Mouse (Mus musculus) gastrocnemius, adult 2 months (tissue): ENCODE results near the gene Myo16. TPM values are rescaled to one million over a fixed set of nuclear protein-coding genes. Genes with fewer than 3 reads are reported as not detected.

Experiments
- DNase-seq: peaks from one replicate; pipeline ENCODE4 v3.0.0; 2022
- H3K27ac ChIP-seq: fragments of 200-600 bp; 2 replicates; pipeline ENCODE4 v1.8.1; 2022; ENCODE audit warnings: mild to moderate bottlenecking
- H3K4me3 ChIP-seq: fragments of 200-600 bp; 2 replicates; pipeline ENCODE4 v1.8.1; 2022; ENCODE audit warnings: mild to moderate bottlenecking, moderate library complexity
- CTCF ChIP-seq: fragments of 200-600 bp; IDR thresholded peaks from 2 replicates; pipeline ENCODE4 v1.8.1; 2022; ENCODE audit warnings: antibody characterized with exemption, mild to moderate bottlenecking, moderate library complexity
- intact Hi-C: fragments of 180-260 bp; cut with DNase I; formaldehyde crosslinking; loops from one replicate; pipeline ENCODE4 v1.15.1; 2025
- total RNA-seq, 2 experiments: library from RNA; stranded (reverse); gene quantifications; 2 replicates each; pipeline ENCODE4 v1.2.3; 2021

The Myo16 gene
- total RNA-seq, 2 experiments from 2014 or later, result 0.08 to 0.36 TPM

DNA sequence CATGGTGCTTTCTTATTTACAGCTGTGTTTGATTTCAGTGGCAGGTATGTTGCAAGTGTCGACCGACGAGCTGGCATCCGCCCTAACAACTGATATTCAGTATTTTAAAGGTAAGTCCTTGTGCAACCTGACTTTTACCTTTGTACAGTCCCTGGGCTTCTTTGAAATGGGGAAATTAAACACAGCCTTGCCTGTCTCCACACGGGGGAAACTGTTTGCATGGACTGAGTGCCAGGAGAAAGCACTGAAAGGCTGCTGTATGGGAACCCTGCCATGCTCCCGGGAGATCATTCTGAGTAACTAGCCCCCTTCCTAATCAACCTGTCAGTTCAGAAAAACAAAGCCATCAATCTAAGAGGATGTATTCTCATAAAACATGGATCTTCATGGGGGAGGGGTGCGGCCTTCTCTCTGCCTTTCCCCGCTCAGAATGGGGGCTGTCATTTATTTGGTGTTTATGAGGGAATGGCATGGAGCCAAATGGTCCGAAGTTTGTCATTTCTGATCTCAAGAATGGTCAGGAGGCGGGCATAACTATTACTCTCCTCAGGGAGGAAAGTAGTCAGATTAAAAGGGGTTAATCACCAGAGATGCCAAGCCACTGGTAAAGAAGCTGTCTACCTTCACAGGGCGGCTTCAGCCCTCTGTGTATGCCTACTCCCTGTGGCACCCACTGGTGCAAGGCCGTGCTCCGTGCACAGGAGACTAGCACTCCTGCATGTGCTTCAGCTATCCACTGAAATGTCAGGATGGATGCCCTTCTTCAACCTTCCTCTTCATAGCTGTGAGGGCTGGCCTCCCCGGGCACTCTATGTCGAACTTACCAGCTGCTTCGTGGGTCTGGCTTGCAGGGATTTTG, 286.1 kb downstream of the Myo16 start:
- no peak overlapping the region for H3K4me3 ChIP-seq
- TF ChIP-seq CTCF, result no peak
- no peak overlapping the region for H3K27ac ChIP-seq
- intact Hi-C loops, result loop anchor here (2.0 to 5.0 kb wide), 5 partner anchors 132 to 775 kb away; no protein-coding TSS in a partner anchor
- no peak for DNase-seq

DNA sequence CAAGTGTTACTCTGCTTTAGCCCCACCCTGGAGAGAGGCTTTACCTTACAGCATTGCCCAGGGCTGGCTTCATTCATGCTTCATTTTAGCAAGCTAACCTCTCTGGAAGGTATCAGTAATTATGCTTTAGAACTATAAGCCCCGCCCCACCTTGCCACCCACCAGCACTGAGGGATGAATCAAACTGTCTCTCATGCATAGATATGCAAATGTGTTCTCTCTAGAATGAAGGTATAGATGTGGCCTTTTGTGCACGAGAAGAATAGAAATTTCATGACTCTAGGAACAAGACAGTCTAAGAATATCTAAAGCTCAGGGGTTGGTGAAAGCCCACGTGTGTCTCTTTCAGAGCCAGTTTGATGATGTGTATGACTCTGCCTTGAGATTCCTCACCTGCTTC, 288.9 kb downstream of the Myo16 start:
- intact Hi-C loops, result loop anchor here (5.0 kb wide), 1 partner anchor 130 kb away; no protein-coding TSS in a partner anchor
- no peak overlapping the region for H3K4me3 ChIP-seq
- no peak for DNase-seq
- no peak overlapping the region for H3K27ac ChIP-seq
- no peak for TF ChIP-seq CTCF

DNA sequence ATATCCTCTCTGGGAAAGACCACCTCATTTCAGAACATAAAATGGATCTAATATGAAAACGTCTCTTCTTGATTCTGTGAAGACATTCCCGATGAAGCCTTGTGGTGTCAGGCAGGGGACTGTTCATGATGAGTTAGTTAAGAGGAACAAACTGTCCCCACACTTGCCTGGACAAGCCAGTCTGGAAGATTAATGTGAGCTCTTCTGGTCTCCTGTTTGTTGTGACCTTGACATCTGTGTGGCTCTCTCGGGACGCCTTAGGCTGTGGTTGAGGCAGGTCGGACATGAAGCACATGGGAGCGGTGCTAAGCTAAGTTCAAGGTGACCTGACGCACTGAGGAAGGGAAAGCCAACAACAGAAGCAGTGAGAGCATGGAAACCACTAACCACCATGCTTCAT, 291.3 kb downstream of the Myo16 start:
- H3K4me3 ChIP-seq, result no peak overlapping the region
- intact Hi-C loops, result no loop called here
- TF ChIP-seq CTCF, result no peak
- H3K27ac ChIP-seq, result no peak overlapping the region
- DNase-seq, result no peak

DNA sequence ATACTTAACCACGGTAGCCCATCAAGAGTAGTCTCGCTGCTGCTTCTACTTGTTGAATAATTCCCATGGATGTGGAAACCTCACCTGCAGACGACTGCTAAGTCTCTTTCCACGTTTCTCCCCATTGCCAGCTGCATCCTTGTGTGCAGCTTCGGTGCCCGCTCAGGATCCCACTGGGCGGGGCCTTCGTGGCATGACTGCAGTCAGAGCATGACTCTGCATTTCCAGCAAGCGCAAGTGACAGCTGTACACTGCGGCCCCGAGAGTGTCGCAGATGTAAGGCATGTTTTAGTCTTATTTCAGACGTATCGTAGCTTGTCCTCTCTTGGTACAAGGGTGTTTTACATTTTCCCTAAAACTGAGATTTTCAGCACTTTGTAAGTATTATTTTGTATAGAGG, 294.8 kb downstream of the Myo16 start:
- peak; percentile 83 for DNase-seq
- intact Hi-C loops, result no loop called here
- TF ChIP-seq CTCF, result no peak
- Histone ChIP-seq H3K4me3 (peak overlapping the region; percentile 65), H3K27ac (peak overlapping the region; percentile 90)

DNA sequence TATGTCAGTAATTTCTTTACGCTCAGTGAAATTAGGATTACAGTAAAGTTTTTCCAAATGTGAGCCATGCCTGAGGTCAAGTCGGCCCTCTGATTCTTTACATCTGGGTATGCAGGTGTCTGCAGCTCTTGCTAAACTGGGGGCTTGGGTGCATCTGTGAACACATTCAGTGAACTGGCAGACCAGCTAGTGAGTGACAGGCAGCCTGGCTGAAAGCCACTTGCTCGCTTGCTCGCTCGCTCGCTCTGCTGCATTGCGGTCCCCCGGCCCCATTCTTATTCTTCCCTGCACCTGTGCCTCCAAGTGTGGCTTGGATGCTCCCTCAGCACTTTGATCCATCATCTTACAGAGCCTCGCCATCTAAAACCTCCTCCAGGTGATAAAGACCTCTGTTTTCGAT, 299.3 kb downstream of the Myo16 start:
- no peak overlapping the region for H3K27ac ChIP-seq
- intact Hi-C loops, result no loop called here
- no peak for DNase-seq
- TF ChIP-seq CTCF, result no peak
- no peak overlapping the region for H3K4me3 ChIP-seq

DNA sequence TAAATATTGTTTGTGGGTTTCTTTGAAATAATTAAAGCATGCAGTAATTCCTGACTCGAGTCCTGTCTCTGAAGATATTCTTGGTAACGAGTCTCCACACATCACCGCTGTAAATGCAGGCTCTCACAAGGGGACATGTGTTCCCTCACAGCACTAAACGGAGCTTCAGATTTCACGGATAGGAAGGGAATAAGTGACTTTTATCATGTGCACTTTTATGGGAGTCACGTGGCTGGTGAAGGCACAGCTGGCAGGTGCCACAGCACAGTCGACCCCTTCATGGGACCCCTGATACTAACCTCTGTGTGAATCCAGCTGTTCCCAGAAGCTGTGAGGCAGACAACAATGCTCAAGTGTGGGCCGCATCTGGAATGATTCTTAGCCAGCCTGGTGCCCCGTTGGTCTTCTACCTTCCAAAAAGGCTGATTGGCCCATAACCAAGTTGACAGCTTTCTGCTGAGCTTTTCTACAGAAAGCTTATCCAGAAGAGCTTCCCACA, 304.5 kb downstream of the Myo16 start:
- intact Hi-C loops, result no loop called here
- no peak overlapping the region for H3K27ac ChIP-seq
- no peak overlapping the region for H3K4me3 ChIP-seq
- DNase-seq, result no peak
- TF ChIP-seq CTCF, result no peak

DNA sequence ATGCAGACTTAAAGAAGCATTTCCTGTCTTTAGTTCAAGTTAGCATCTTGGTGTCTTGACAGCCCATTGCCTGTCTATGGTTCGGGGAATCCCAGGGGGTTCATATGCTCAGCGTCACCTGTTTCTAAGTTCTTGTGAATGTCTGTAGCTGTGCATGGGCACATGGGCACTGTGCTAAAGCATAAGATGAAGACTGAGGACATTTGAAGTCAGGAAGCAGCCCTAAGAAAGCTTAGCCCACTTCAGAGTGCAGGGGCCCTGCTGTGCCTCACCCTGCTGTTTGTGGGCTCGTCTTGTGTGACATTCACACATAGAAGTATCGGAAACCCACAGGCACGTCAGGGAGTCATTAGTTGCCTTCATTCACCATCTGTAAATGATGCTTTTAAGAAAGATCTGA, 308.6 kb downstream of the Myo16 start:
- no peak for DNase-seq
- no peak for TF ChIP-seq CTCF
- H3K4me3 ChIP-seq, result no peak overlapping the region
- intact Hi-C loops, result no loop called here
- no peak overlapping the region for H3K27ac ChIP-seq

DNA sequence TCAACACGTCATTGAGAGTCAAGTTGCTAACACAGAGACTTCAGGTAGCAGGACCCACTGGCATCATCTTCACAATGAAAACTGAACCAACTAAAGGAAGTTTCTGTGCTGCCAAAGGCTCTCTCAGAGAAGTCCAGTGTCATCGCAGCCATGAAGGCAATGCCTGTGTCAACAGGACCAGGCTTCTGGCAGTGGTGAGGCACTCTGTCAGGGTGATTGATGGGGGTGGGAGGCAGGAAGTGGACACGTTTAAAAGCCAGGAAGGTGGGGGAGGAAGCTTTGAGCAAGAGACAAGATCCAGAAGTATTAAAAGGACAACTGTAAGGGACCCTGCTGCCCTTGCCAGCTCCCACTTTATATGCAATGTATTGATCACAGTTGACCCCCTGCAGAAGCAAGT, 314.8 kb downstream of the Myo16 start:
- no peak for DNase-seq
- Histone ChIP-seq H3K27ac (no peak overlapping the region), H3K4me3 (no peak overlapping the region)
- intact Hi-C loops, result no loop called here
- no peak for TF ChIP-seq CTCF

DNA sequence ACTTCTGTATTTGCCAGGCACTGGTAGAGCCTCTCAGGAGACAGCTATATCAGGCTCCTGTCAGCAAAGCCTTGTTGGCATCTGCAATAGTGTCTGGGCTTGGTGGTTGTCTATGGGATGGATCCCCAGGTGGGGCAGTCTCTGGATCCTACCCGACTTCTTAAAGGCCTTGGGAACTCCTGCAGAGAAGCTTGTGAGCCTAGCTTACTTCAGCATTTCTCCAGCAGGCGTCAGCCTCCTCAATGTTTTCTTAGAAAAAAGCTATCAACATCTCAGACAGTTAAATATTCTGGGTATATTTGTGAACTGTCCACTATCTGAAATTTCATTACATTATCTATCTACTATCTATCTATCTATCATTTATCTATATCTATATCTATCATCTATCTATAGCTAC, 315.9 kb downstream of the Myo16 start:
- Histone ChIP-seq H3K27ac (no peak overlapping the region), H3K4me3 (no peak overlapping the region)
- no peak for TF ChIP-seq CTCF
- DNase-seq, result no peak
- intact Hi-C loops, result no loop called here

DNA sequence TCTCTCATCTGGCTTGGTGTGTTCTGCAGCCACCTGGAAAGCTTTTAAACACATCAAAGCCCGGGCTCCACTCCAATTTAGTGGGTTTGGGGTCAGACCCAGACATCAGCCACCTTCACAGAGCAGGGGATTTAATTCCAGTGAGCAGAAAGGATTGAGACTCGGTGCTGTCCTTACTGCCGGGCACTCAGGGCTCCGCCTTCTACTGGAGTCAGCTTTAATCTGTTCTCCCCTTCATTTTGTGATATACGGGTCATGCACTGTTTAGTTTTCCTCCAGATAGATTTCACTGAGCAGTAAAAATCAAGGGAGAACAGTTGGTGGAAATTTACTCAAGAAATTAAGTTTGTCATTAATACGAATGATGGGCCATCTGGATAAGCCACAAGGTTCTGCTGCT, 316.6 kb downstream of the Myo16 start:
- intact Hi-C loops, result no loop called here
- TF ChIP-seq CTCF, result no peak

DNA sequence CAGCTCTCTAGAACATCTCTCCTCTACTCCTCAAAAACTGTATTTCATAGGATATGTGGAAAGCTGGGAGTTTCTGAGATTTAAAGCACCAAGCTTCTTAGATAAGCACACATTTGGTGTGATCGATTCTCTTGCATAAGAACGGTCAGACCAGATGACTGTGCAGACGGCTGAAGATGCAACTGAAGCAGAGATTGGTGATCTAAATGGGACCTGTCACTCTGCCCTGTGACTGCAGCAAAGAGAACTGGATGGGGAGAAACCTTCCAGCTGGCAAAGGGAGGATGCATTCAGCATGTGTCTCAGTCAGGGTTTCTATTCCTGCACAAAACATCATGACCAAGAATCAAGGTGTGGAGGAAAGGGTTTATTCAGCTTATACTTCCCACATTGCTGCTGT, 318.7 kb downstream of the Myo16 start:
- intact Hi-C loops, result no loop called here
- no peak for TF ChIP-seq CTCF
- DNase-seq, result no peak
- no peak overlapping the region for H3K4me3 ChIP-seq
- no peak overlapping the region for H3K27ac ChIP-seq

More for the DNA sequence above, 316.6 kb downstream of the Myo16 start:
- Histone ChIP-seq H3K27ac (no peak overlapping the region), H3K4me3 (no peak overlapping the region)
- DNase-seq, result no peak

DNA sequence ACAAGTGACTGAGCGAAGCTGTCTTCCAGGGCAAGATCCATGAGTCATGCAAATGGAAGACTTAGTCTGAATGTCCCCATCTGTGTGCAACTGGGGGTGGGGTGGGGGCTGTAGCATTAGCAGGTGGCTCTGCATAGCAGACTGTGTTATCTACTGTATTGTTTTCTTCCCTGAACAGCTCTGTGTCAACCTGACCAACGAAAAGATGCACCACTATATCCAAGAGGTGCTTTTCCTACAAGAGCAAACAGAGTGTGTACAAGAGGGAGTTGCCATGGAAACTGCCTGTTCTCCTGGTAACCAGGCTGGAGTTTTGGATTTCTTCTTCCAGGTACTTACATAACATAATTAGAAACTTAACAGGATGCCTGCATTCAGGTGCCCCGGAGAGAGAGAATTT, 320.7 kb downstream of the Myo16 start:
- TF ChIP-seq CTCF, result no peak
- DNase-seq, result no peak
- no peak overlapping the region for H3K4me3 ChIP-seq
- H3K27ac ChIP-seq, result no peak overlapping the region
- intact Hi-C loops, result no loop called here

DNA sequence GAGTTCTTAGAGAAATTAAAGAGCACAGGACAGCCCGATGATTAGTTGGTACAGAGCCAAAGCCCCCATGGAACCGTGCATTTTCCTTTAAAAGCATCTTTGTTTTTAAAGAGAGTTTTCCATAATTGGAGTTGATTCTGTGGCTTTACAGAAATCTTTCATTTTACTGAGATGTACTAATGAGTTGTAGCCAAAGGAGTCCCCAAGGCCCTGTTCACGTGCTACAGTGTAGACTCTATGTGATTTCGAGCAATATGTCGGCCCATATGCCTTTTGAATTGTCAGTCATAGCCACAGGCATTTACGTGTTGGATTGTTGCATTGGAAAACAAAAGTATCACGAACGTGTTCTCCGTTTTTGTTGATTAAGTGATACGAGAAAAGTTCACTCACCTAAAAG, 325.3 kb downstream of the Myo16 start:
- no peak for TF ChIP-seq CTCF
- no peak overlapping the region for H3K4me3 ChIP-seq
- intact Hi-C loops, result no loop called here

DNA sequence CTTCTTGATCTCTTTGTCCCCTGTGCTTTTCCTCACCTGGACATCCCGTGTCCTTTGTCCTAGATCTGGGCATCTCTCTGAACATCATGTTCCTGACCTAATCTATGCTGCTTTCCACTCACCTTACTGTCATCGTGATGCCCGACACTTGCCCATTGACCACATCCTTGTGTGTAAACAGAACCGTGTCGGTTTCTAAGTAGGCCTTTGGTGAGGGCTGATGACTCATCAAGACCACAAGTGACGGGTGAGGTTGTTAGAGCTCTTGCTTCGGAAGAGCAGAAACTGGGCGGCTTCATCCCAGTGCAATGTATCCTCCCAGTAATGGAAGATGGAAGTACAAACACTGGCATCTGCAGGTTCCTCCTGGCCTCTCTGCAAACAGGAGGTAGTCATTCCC, 327.1 kb downstream of the Myo16 start:
- intact Hi-C loops, result no loop called here
- TF ChIP-seq CTCF, result no peak
- Histone ChIP-seq H3K27ac (no peak overlapping the region), H3K4me3 (no peak overlapping the region)
- no peak for DNase-seq

More for the DNA sequence above, 325.3 kb downstream of the Myo16 start:
- H3K27ac ChIP-seq, result no peak overlapping the region
- no peak for DNase-seq
